Mouse (Mus musculus) CH12.LX (cell line): ENCODE measurements at regions not wholly inside any gene's neighbourhood (a gene's known extent, or its start where the extent isn't known, plus 50 kb on each side); places are given as distances from the start of the nearest gene placed in this dataset.

Experiments used
- CTCF ChIP-seq, 2 experiments: IDR thresholded peaks in 1 of 2; conservative IDR thresholded peaks in 1 of 2; 2 replicates each; pipeline ENCODE4 v1.5.1; 2011 to 2012; ENCODE audit warnings: low read depth in 2 of 2, low read length in 2 of 2, improper control_type of control experiment in 1 of 2, inconsistent platforms in 1 of 2, mild to moderate bottlenecking in 1 of 2, moderate library complexity in 1 of 2
- EP300 ChIP-seq: IDR thresholded peaks from 2 replicates; pipeline ENCODE4 v1.6.1; 2011; ENCODE audit warnings: low read length, improper control_type of control experiment
- ETS1 ChIP-seq: conservative IDR thresholded peaks from 2 replicates; pipeline ENCODE4 v1.6.1; 2012; ENCODE audit warnings: low read depth, mild to moderate bottlenecking, inconsistent platforms, low read length, improper control_type of control experiment, moderate library complexity
- GABPA ChIP-seq: IDR thresholded peaks from 2 replicates; pipeline ENCODE4 v1.6.1; 2012; ENCODE audit warnings: low read depth, low read length, improper control_type of control experiment, inconsistent platforms; ENCODE audit not compliant: insufficient replicate concordance
- HCFC1 ChIP-seq: IDR thresholded peaks from 2 replicates; pipeline ENCODE4 v1.6.1; 2012; ENCODE audit warnings: low read depth, mild to moderate bottlenecking, inconsistent platforms, low read length, improper control_type of control experiment
- MAX ChIP-seq: IDR thresholded peaks from 2 replicates; pipeline ENCODE4 v1.6.1; 2011; ENCODE audit warnings: low read length, improper control_type of control experiment
- MEF2A ChIP-seq: IDR thresholded peaks from 2 replicates; pipeline ENCODE4 v1.6.1; 2014; ENCODE audit warnings: low read depth, mild to moderate bottlenecking, inconsistent platforms, low read length, improper control_type of control experiment, borderline replicate concordance
- MXI1 ChIP-seq: IDR thresholded peaks from 2 replicates; pipeline ENCODE4 v1.6.1; 2011; ENCODE audit warnings: mild to moderate bottlenecking, low read depth, low read length, improper control_type of control experiment
- MYC ChIP-seq: IDR thresholded peaks from 2 replicates; pipeline ENCODE4 v1.6.1; 2011; ENCODE audit warnings: low read depth, mild to moderate bottlenecking, improper control_type of control experiment, low read length
- POLR2A ChIP-seq: IDR thresholded peaks from 2 replicates; pipeline ENCODE4 v1.6.1; 2011; ENCODE audit warnings: low read depth, mild to moderate bottlenecking, improper control_type of control experiment, low read length
- RAD21 ChIP-seq: IDR thresholded peaks from 2 replicates; pipeline ENCODE4 v1.6.1; 2011; ENCODE audit warnings: low read depth, mild to moderate bottlenecking, low read length, improper control_type of control experiment, moderate library complexity
- SIN3A ChIP-seq: IDR thresholded peaks from 2 replicates; pipeline ENCODE4 v1.6.1; 2012; ENCODE audit warnings: low read length, improper control_type of control experiment, inconsistent platforms
- USF2 ChIP-seq: conservative IDR thresholded peaks from 2 replicates; pipeline ENCODE4 v1.6.1; 2011; ENCODE audit warnings: low read depth, low read length, improper control_type of control experiment
- ZKSCAN1 ChIP-seq: IDR thresholded peaks from 2 replicates; pipeline ENCODE4 v1.6.1; 2012; ENCODE audit warnings: low read depth, inconsistent platforms, low read length, improper control_type of control experiment, borderline replicate concordance

- TF ChIP-seq POLR2A (no peak), CTCF (conservative IDR thresholded peaks at IDR 0.05 in 1 of 2, IDR thresholded peaks at IDR 0.05 in 1 of 2; ENCODE audit: low read depth in 2 of 2, low read length in 2 of 2) (no peak), EP300 (no peak), MEF2A (no peak), HCFC1 (no peak), MXI1 (no peak), MAX (no peak), USF2 (no peak), ZKSCAN1 (no peak), SIN3A (no peak), RAD21 (no peak), GABPA (no peak), MYC (no peak), ETS1 (no peak)
These were observed 92.2 kb upstream of the Rbm19 start for GRCm38 (mm10) chr5:120024071-120024470.
